Mouse (Mus musculus) forebrain, embryonic 11.5 days (tissue): ENCODE measurements at regions not wholly inside any gene's neighbourhood (a gene's known extent, or its start where the extent isn't known, plus 50 kb on each side); places are given as distances from the start of the nearest gene placed in this dataset.
A peak's percentile ranks its signal among the peaks of the same experiment; 100 is the strongest.
"Not testable (repeated sequence)": the region's sequence is repeated elsewhere in the genome, so short reads cannot be mapped to it uniquely, and the experiment has no call there.

ENCODE experiments used
- ATAC-seq: fragments of 200-750 bp; cut with Nextera tagmentation; replicated peaks from 2 replicates; pipeline ENCODE4 v1.8.0; 2017; ENCODE audit warnings: moderate TSS enrichment; ENCODE audit not compliant: low FRiP score
- DNase-seq: peaks from one replicate; pipeline ENCODE4 v3.0.0-alpha.2; 2017; ENCODE audit warnings: low spot score
- H3K27ac ChIP-seq: fragments of 300-500 bp; sonication (generic); 2 replicates; pipeline ENCODE4 v1.5.1; 2014; ENCODE audit warnings: low read depth, low read length
- H3K27me3 ChIP-seq: fragments of 300-500 bp; sonication (generic); 2 replicates; pipeline ENCODE4 v1.6.1; 2014; ENCODE audit warnings: mild to moderate bottlenecking, low read length, mixed read lengths; ENCODE audit not compliant: control insufficient read depth, insufficient read depth
- H3K36me3 ChIP-seq: fragments of 300-500 bp; sonication (generic); 2 replicates; pipeline ENCODE4 v1.6.1; 2014; ENCODE audit warnings: mild to moderate bottlenecking, low read length, moderate library complexity, mixed read lengths; ENCODE audit not compliant: control insufficient read depth, insufficient read depth
- H3K4me1 ChIP-seq: fragments of 300-500 bp; sonication (generic); replicated peaks from 2 replicates; pipeline ENCODE4 v1.6.1; 2014; ENCODE audit warnings: low read length, mixed read lengths; ENCODE audit not compliant: control insufficient read depth, insufficient read depth
- H3K4me2 ChIP-seq: fragments of 300-500 bp; sonication (generic); 2 replicates; pipeline ENCODE4 v1.6.1; 2014; ENCODE audit warnings: low read depth, mild to moderate bottlenecking, low read length, moderate library complexity, mixed read lengths; ENCODE audit not compliant: severe bottlenecking
- H3K4me3 ChIP-seq: fragments of 300-500 bp; sonication (generic); 2 replicates; pipeline ENCODE4 v1.5.1; 2014; ENCODE audit warnings: low read depth, low read length
- H3K9ac ChIP-seq: fragments of 300-500 bp; sonication (generic); 2 replicates; pipeline ENCODE4 v1.6.1; 2014; ENCODE audit warnings: low read length
- H3K9me3 ChIP-seq: fragments of 300-500 bp; sonication (generic); 2 replicates; pipeline ENCODE4 v1.6.1; 2016; ENCODE audit warnings: low read length, mixed read lengths; ENCODE audit not compliant: control insufficient read depth
- WGBS: fragments of 180-500 bp; shearing (Covaris S2); extraction: QIAGEN DNeasy Blood & Tissue Kit; methylation state at CpG from one replicate; pipeline ENCODE4 v1.1.7; 2014; 5-methylcytosine and 5-hydroxymethylcytosine counted together

DNA sequence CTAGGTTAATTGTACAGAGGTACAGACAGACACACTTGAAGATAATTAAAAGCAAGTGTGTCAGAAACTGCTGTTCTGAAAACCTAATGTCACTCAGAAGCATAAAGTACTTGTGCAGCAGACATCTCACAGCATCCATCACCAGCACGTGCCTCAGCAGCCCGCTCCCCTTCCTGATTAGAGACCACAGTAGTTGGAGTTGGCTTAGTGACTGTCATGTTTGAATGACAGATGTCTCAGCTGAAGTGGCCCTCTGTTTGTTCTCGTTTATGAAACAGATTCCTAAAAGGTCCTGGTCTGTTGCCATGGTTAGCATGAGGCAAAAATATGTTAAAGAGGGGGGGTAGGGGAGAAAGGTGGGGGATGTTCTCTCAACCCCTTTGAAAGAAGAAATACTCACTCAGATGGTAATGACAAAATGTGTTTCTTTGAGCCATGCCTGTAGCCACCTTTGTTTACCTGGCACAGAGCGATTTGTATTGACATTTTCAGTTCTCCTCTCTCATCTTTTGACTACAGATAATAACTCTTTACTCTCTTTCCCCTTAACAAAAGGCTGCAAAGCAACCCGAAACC is 100.2 kb upstream of the Pou6f2 start:
- Histone ChIP-seq H3K4me3 (no peak overlapping the region), H3K9me3 (no peaks in the 10 kb centered on the region; the same call in 1 of the 2 replicates), H3K27me3 (no peaks in the 10 kb centered on the region), H3K27ac (no peak overlapping the region), H3K4me1 (peaks cover 4% of the 10 kb centered on the region; the same call in 1 of the 2 replicates), H3K36me3 (no peaks in the 10 kb centered on the region), H3K4me2 (peak overlapping the region; percentile 5; the same call in 1 of the 2 replicates), H3K9ac (no peak overlapping the region)
- ATAC-seq = peak; percentile 63
- WGBS = 18% methylated on average over 5 of the region's 5 CpGs
- DNase-seq = no peak

- no peak overlapping the region for H3K4me2 ChIP-seq
- 74% methylated on average over 10 of the region's 10 CpGs for WGBS
These were observed 97.7 kb upstream of the Pou6f2 start for GRCm38 (mm10) chr13:18495021-18495811.

DNA sequence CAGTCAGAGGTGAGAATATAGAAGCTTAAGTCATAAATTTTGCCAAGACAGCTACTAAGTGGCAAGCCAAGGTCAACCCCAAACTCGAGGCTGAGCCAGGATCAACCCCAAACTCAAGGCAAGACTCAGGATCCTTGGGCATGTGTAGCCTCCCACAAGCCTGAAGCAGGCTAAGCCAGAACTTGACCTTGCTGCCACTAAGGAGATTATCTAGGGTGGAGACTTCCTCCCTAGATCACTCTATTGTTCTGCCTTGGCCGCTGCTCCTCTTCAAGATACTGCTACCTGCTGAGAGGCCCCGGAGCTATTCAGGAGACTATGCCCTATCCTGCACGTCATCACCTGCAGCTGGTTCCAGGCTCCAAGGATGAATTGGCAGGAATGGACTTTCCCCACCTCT is 88.3 kb upstream of the Pou6f2 start:
- not testable (repeated sequence) for H3K4me3 ChIP-seq, H3K9ac ChIP-seq, H3K4me1 ChIP-seq, H3K9me3 ChIP-seq, H3K4me2 ChIP-seq, H3K27ac ChIP-seq, ATAC-seq, H3K27me3 ChIP-seq, H3K36me3 ChIP-seq, DNase-seq
- 26% methylated on average over 4 of the region's 4 CpGs for WGBS

More at GRCm38 (mm10) chr13:18495021-18495811, 97.7 kb upstream of the Pou6f2 start:
- no peak overlapping the region for H3K4me3 ChIP-seq
- H3K9ac ChIP-seq = no peak overlapping the region
- no peaks in the 10 kb centered on the region for H3K9me3 ChIP-seq
- H3K4me1 ChIP-seq = peaks cover 4% of the 10 kb centered on the region; the same call in 1 of the 2 replicates
- no peak for DNase-seq
- H3K27me3 ChIP-seq = no peaks in the 10 kb centered on the region
- no peak for ATAC-seq
- H3K27ac ChIP-seq = no peak overlapping the region
- no peaks in the 10 kb centered on the region for H3K36me3 ChIP-seq

GRCm38 (mm10) chr13:18485080-18485479 is 87.6 kb upstream of the Pou6f2 start:
- WGBS = 77% methylated on average over 1 of the region's 1 CpGs
- no peak for DNase-seq
- no peaks in the 10 kb centered on the region for H3K9me3 ChIP-seq

DNA sequence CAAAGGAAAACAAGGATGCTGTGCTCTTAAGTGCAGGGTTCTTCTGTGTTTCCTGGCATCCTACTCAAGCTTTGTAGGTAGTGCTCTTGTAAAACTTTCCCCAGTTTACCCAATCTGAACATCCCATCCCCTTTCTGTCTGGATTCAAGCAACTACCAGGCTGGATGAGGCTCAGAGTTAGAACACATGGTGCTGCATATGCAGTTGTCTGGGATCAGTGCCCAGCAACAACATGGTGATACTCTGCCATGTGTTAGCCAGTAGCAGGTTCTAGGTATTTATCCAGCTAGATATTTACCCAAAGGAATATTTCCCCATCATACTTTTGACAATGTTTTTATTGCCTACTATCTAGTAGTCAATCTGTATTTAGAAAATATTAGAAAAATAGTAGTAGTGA is 78.8 kb upstream of the Pou6f2 start:
- Histone ChIP-seq H3K36me3 (no peaks in the 10 kb centered on the region), H3K4me2 (no peak overlapping the region), H3K27ac (no peak overlapping the region), H3K4me3 (no peak overlapping the region), H3K4me1 (no peaks in the 10 kb centered on the region), H3K9ac (no peak overlapping the region), H3K27me3 (no peaks in the 10 kb centered on the region), H3K9me3 (no peaks in the 10 kb centered on the region)
- DNase-seq = no peak
- ATAC-seq = no peak

More at GRCm38 (mm10) chr13:18485080-18485479, 87.6 kb upstream of the Pou6f2 start:
- no peaks in the 10 kb centered on the region for H3K27me3 ChIP-seq
- ATAC-seq = no peak
- no peak overlapping the region for H3K9ac ChIP-seq
- H3K4me1 ChIP-seq = no peaks in the 10 kb centered on the region
- H3K4me2 ChIP-seq = no peak overlapping the region
- no peak overlapping the region for H3K27ac ChIP-seq
- H3K4me3 ChIP-seq = no peak overlapping the region
- H3K36me3 ChIP-seq = no peaks in the 10 kb centered on the region

DNA sequence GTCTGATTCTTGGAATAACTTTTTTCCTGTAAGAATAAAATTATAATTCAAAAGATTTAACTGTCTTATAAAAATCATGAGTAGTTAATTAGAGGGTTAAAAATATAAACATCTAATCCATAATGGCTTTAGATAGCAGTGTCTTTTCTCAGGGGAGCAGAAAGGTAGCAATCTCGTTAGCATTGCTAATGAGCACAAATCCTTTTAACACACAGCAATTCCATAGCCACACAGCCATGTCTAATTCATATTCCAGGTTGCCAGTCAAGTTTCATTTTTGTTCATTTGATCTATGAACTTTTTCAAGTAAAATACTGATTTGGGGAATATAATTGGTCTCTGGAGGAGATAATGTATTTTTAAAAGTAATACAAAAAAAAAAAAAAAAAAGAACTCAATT is 74.0 kb upstream of the Pou6f2 start:
- no peak overlapping the region for H3K9ac ChIP-seq
- no peak overlapping the region for H3K4me3 ChIP-seq
- no peaks in the 10 kb centered on the region for H3K36me3 ChIP-seq
- no peaks in the 10 kb centered on the region for H3K4me1 ChIP-seq
- ATAC-seq (no peak), DNase-seq (no peak)
- no peak overlapping the region for H3K27ac ChIP-seq
- no peaks in the 10 kb centered on the region for H3K9me3 ChIP-seq
- H3K27me3 ChIP-seq = no peaks in the 10 kb centered on the region
- WGBS = 24% methylated on average over 1 of the region's 1 CpGs
- H3K4me2 ChIP-seq = no peak overlapping the region

DNA sequence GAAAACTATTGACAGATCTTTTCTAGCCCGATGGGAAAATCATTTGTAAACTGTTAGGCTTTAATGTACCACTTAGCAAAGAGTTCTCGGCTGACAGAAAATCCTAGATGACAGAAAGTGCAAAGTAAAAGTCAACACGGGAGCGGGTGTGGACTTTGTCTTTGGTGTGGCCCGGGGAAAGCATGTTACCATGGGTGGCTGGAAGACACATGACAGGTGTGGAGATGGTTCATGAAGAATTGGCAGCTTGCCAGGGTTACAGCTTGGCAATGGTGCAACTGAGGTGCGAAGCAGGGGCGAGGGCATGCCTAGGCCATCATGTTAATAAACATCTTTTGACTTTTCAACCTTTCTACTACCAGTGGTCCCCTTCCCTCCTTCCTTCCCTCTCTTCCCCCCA is 68.4 kb upstream of the Pou6f2 start:
- Histone ChIP-seq H3K4me1 (no peaks in the 10 kb centered on the region), H3K4me3 (no peak overlapping the region), H3K36me3 (no peaks in the 10 kb centered on the region), H3K4me2 (no peak overlapping the region), H3K9me3 (no peaks in the 10 kb centered on the region), H3K27ac (no peak overlapping the region), H3K9ac (no peak overlapping the region), H3K27me3 (no peaks in the 10 kb centered on the region)
- DNase-seq (no peak), ATAC-seq (no peak)
- 88% methylated on average over 7 of the region's 7 CpGs for WGBS

GRCm38 (mm10) chr13:18462221-18462620 is 64.7 kb upstream of the Pou6f2 start:
- no peak overlapping the region for H3K9ac ChIP-seq
- H3K9me3 ChIP-seq = no peaks in the 10 kb centered on the region
- H3K27ac ChIP-seq = no peak overlapping the region
- no peak overlapping the region for H3K4me3 ChIP-seq
- 11% methylated on average over 4 of the region's 4 CpGs for WGBS
- ATAC-seq (no peak), DNase-seq (no peak)
- H3K36me3 ChIP-seq = no peaks in the 10 kb centered on the region
- H3K4me2 ChIP-seq = no peak overlapping the region
- no peaks in the 10 kb centered on the region for H3K4me1 ChIP-seq
- H3K27me3 ChIP-seq = no peaks in the 10 kb centered on the region
